10 mouse cellular contexts compared by ENCODE assay signal in the genomic region with DNA sequence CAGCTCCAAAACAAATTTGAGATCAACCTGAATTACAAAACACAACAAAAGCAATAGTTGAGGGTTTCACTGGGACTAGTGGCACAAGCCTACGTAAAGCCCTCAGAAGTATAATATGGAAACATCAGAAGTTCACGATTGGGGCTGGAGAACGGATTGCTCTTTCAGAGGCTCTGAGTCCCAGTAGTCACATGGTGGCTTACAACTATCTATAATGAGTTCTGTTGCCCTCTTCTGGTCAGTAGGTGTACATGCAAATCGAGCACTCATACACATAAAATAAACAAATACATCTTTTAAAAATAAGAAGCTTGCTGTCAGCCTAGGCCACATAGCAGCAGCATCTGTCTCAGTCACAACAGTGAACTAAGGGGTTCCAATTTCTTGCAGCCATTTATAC. TPM values are rescaled to one million over a fixed set of nuclear protein-coding genes. Genes with fewer than 3 reads are reported as not detected.
A peak's percentile ranks its signal among the peaks of the same experiment; 100 is the strongest.
DNase-seq lines count a peak whose midpoint lies in the region; ATAC-seq and TF ChIP-seq lines count a peak whose summit lies in the region.
"Had no signal": no experiment of that assay in that cellular context is flagged by ENCODE, and none has a peak within 500 bp of the region (broad histone marks: within the 10 kb centered on the region; RNA-seq: fewer than 3 reads in every experiment).

No protein-coding gene starts in this region.

- no peak for TF ChIP-seq POLR2A in MEL (IDR thresholded peaks at IDR 0.05; ENCODE audit: control insufficient read depth in 1 of 2, insufficient read depth in 1 of 2, low read depth in 1 of 2, low read length in 2 of 2, poor library complexity in 1 of 2)

- peak; percentile 55 for TF ChIP-seq CTCF in hindbrain, postnatal 0 days (IDR thresholded peaks at IDR 0.05; ENCODE audit: low read depth)
- peak; percentile 44 to 79 (median 50) for TF ChIP-seq CTCF in MEL (IDR thresholded peaks at IDR 0.05 in 2 of 3, conservative IDR thresholded peaks at IDR 0.05 in 1 of 3; ENCODE audit: control insufficient read depth in 1 of 3, insufficient read depth in 1 of 3, low read depth in 2 of 3, low read length in 3 of 3, poor library complexity in 1 of 3, severe bottlenecking in 1 of 3)

- H3K27me3 ChIP-seq in hindbrain, postnatal 0 days (ENCODE audit: insufficient read depth, low read length): no peaks in the 10 kb centered on the region
- no peaks in the 10 kb centered on the region for H3K27me3 ChIP-seq in hindbrain, embryonic 13.5 days
- H3K27me3 ChIP-seq in MEL (ENCODE audit: control insufficient read depth in 1 of 2, insufficient read depth in 2 of 2, low read length in 2 of 2): peaks cover 3 to 12% of the 10 kb centered on the region in 2 experiments

- no peak overlapping the region for H3K4me2 ChIP-seq in hindbrain, postnatal 0 days (ENCODE audit: low read depth, low read length)
- H3K4me2 ChIP-seq in hindbrain, embryonic 13.5 days: no peak overlapping the region

- H3K4me1 ChIP-seq in hindbrain, postnatal 0 days (ENCODE audit: insufficient read depth, low read length): no peaks in the 10 kb centered on the region
- no peaks in the 10 kb centered on the region for H3K4me1 ChIP-seq in hindbrain, embryonic 13.5 days (replicated peaks)
- no peaks in the 10 kb centered on the region for H3K4me1 ChIP-seq in MEL (ENCODE audit: control insufficient read depth in 1 of 2, insufficient read depth in 2 of 2, low read length in 2 of 2)

- no peak overlapping the region for H3K4me3 ChIP-seq in hindbrain, postnatal 0 days (ENCODE audit: low read length)
- no peak overlapping the region for H3K4me3 ChIP-seq in hindbrain, embryonic 13.5 days
- H3K4me3 ChIP-seq in MEL (ENCODE audit: control insufficient read depth in 1 of 2, insufficient read depth in 1 of 2, low read depth in 2 of 2, low read length in 2 of 2): no peak overlapping the region

- H3K9me3 ChIP-seq in hindbrain, postnatal 0 days (ENCODE audit: low read length): no peaks in the 10 kb centered on the region
- H3K9me3 ChIP-seq in hindbrain, embryonic 13.5 days: no peaks in the 10 kb centered on the region
- no peaks in the 10 kb centered on the region for H3K9me3 ChIP-seq in MEL (replicated peaks; ENCODE audit: insufficient read depth, low read length)

- no peaks in the 10 kb centered on the region for H3K79me2 ChIP-seq in MEL (ENCODE audit: control insufficient read depth, insufficient read depth, low read length, poor library complexity)

- H3K36me3 ChIP-seq in hindbrain, postnatal 0 days (ENCODE audit: insufficient read depth, low read length): no peaks in the 10 kb centered on the region
- H3K36me3 ChIP-seq in hindbrain, embryonic 13.5 days: no peaks in the 10 kb centered on the region
- H3K36me3 ChIP-seq in MEL (ENCODE audit: control insufficient read depth in 1 of 2, insufficient read depth in 2 of 2, low read length in 2 of 2): no peaks in the 10 kb centered on the region

- TF ChIP-seq EP300 in MEL (IDR thresholded peaks at IDR 0.05; ENCODE audit: low read depth in 1 of 2, low read length in 2 of 2): no peak

- H3K27ac ChIP-seq in hindbrain, postnatal 0 days: no peak overlapping the region
- H3K27ac ChIP-seq in hindbrain, embryonic 13.5 days: no peak overlapping the region
- H3K27ac ChIP-seq in MEL (ENCODE audit: control insufficient read depth, low read depth, low read length): no peak overlapping the region

- TF ChIP-seq RAD21 in MEL (IDR thresholded peaks at IDR 0.05; ENCODE audit: low read depth, low read length): peak; percentile 72

- DNase-seq in hindbrain, postnatal 0 days (ENCODE audit: low spot score): no peak
- DNase-seq in A20 (ENCODE audit: low read depth, low spot score): peak; percentile 52
- peak; percentile 77 for DNase-seq in MEL (ENCODE audit: low read depth, low spot score)
- peak; percentile 65 for DNase-seq in induced T-regulatory cell, adult 2 months (ENCODE audit: low read depth)
- no peak for DNase-seq in right cerebral cortex, postnatal 25 days
- DNase-seq in adrenal gland, adult 8-10 months: no peak
- DNase-seq in c-Kit-positive CD71-positive TER-119-positive erythroid progenitor cells, embryonic 14.5 days (ENCODE audit: low spot score): no peak
- DNase-seq: cerebellum, postnatal 25 days had no signal

- H3K9ac ChIP-seq in hindbrain, postnatal 0 days (replicated peaks; ENCODE audit: low read length): no peak overlapping the region
- H3K9ac ChIP-seq in hindbrain, embryonic 13.5 days: no peak overlapping the region
- H3K9ac ChIP-seq in MEL (ENCODE audit: control insufficient read depth, low read depth, low read length, poor library complexity, severe bottlenecking): no peak overlapping the region

- 66% methylated on average over 4 of the region's 4 CpGs for WGBS in hindbrain, postnatal 0 days
- 74% methylated on average over 4 of the region's 4 CpGs for WGBS in hindbrain, embryonic 13.5 days

- ATAC-seq in hindbrain, postnatal 0 days: no peak
- no peak for ATAC-seq in hindbrain, embryonic 13.5 days (ENCODE audit: low FRiP score)

TF ChIP-seq in MEL, 35 proteins besides CTCF, POLR2A, EP300 and RAD21:
- TF ChIP-seq USF2 (IDR thresholded peaks at IDR 0.05; ENCODE audit: borderline replicate concordance in 1 of 2, insufficient read depth in 1 of 2, low read depth in 1 of 2, low read length in 2 of 2): 0 out of 4 replicates have a peak, but pooled peaks of 1 of the 2 experiments have one; percentile 49
- 0 out of 2 replicates have a peak, but pooled peaks have one; percentile 14 for TF ChIP-seq SIN3A (IDR thresholded peaks at IDR 0.05; ENCODE audit: low read length)
- peak; percentile 94 for TF ChIP-seq MYC (IDR thresholded peaks at IDR 0.05; ENCODE audit: low read depth, low read length)
- peak; percentile 82 for TF ChIP-seq SMC3 (IDR thresholded peaks at IDR 0.05; ENCODE audit: low read depth, low read length)
- TF ChIP-seq ZKSCAN1 (IDR thresholded peaks at IDR 0.05; ENCODE audit: low read depth, low read length): no peak
- no peak for TF ChIP-seq MAZ (IDR thresholded peaks at IDR 0.05; ENCODE audit: low read depth, low read length)
- peak; percentile 91 for TF ChIP-seq USF1 (IDR thresholded peaks at IDR 0.05; ENCODE audit: low read depth, low read length)
- no peak for TF ChIP-seq UBTF (IDR thresholded peaks at IDR 0.05; ENCODE audit: borderline replicate concordance, insufficient read depth, low read depth, low read length)
- peak; percentile 70 for TF ChIP-seq ZC3H11A (IDR thresholded peaks at IDR 0.05; ENCODE audit: low read depth, low read length)

RNA-seq across cellular contexts. Expression of gene 1700016K19Rik, which starts 16.5 kb away (rescaled TPM):
- total RNA-seq in hindbrain, postnatal 0 days (2014; rRNA removed): 2.5 and 4.8 TPM in 2 replicates
- 6.2 and 6.3 TPM in 2 replicates for polyA plus RNA-seq in hindbrain, postnatal 0 days (2015; fragmentation: Nextera tagmentation; extraction: Ambion mirVana)
- polyA plus RNA-seq in hindbrain, embryonic 13.5 days (2015; fragmentation: Nextera tagmentation; extraction: Ambion mirVana): 1.7 and 5.5 TPM in 2 replicates
- total RNA-seq in MEL (2012; rRNA removed): not detected in 2 replicates
- polyA plus RNA-seq in MEL (2012; ENCODE audit: insufficient read depth in 1 of 2, insufficient read length in 2 of 2, low read depth in 1 of 2, low replicate concordance in 2 of 2, missing spikeins in 1 of 2): under 1 TPM in 1 of 2 experiments, not detected in 1; 0.25 TPM
- total RNA-seq in adrenal gland, adult 8-10 months (2022): not detected
- total RNA-seq: heart, postnatal 25 days had no signal

RNA-seq across cellular contexts. Expression of gene Rflnb, which starts 44.4 kb away (rescaled TPM):
- total RNA-seq in hindbrain, postnatal 0 days (2014; rRNA removed): 13.6 and 17.4 TPM in 2 replicates
- polyA plus RNA-seq in hindbrain, postnatal 0 days (2015; fragmentation: Nextera tagmentation; extraction: Ambion mirVana): 14.9 and 15.3 TPM in 2 replicates
- polyA plus RNA-seq in hindbrain, embryonic 13.5 days (2015; fragmentation: Nextera tagmentation; extraction: Ambion mirVana): 7.5 and 7.9 TPM in 2 replicates
- total RNA-seq in MEL (2012; rRNA removed): 4.8 and 7.4 TPM in 2 replicates
- 1 to 10 TPM in 1 of 2 experiments, not detected in 1; 8.7 TPM for polyA plus RNA-seq in MEL (2012; ENCODE audit: insufficient read depth in 1 of 2, insufficient read length in 2 of 2, low read depth in 1 of 2, low replicate concordance in 2 of 2, missing spikeins in 1 of 2)
- total RNA-seq in adrenal gland, adult 8-10 months (2022): 10 to 100 TPM; 11.0 to 28.9 (median 16.0) TPM

RNA-seq across cellular contexts. Expression of gene Rph3al, which starts 45.0 kb away (rescaled TPM):
- 2.0 and 3.1 TPM in 2 replicates for total RNA-seq in hindbrain, postnatal 0 days (2014; rRNA removed)
- polyA plus RNA-seq in hindbrain, postnatal 0 days (2015; fragmentation: Nextera tagmentation; extraction: Ambion mirVana): 2.5 and 3.3 TPM in 2 replicates
- polyA plus RNA-seq in hindbrain, embryonic 13.5 days (2015; fragmentation: Nextera tagmentation; extraction: Ambion mirVana): 2.2 and 2.5 TPM in 2 replicates
- total RNA-seq in MEL (2012; rRNA removed): 7.1 and 9.4 TPM in 2 replicates
- polyA plus RNA-seq in MEL (2012; ENCODE audit: insufficient read depth in 1 of 2, insufficient read length in 2 of 2, low read depth in 1 of 2, low replicate concordance in 2 of 2, missing spikeins in 1 of 2): 10 to 100 TPM in 1 of 2 experiments, not detected in 1; 23.0 TPM
- total RNA-seq in adrenal gland, adult 8-10 months (2022): 10 to 100 TPM; 19.9 to 31.2 (median 21.9) TPM

Comparison
In these comparisons a context has a peak if more than half of its experiments do, and no peak if none do; other contexts are left out.
1. DNase-seq: peak in A20 (single experiment), MEL (single experiment) and induced T-regulatory cell, adult 2 months (single experiment); none in hindbrain, postnatal 0 days (single experiment), right cerebral cortex, postnatal 25 days (single experiment), adrenal gland, adult 8-10 months (single experiment) and c-Kit-positive CD71-positive TER-119-positive erythroid progenitor cells, embryonic 14.5 days (single experiment).